Mouse (Mus musculus) midbrain, embryonic 10.5 days (tissue): ENCODE measurements at regions not wholly inside any gene's neighbourhood (a gene's known extent, or its start where the extent isn't known, plus 50 kb on each side); places are given as distances from the start of the nearest gene placed in this dataset.

Experiments
- DNase-seq: peaks from one replicate; pipeline ENCODE4 v3.0.0-alpha.2; 2017; ENCODE audit warnings: low spot score
- H3K27ac ChIP-seq: fragments of 300-500 bp; sonication (generic); replicated peaks from 2 replicates; pipeline ENCODE4 v1.5.1; 2016; ENCODE audit warnings: mild to moderate bottlenecking
- H3K27me3 ChIP-seq: fragments of 300-500 bp; sonication (generic); 2 replicates; pipeline ENCODE4 v1.6.1; 2016; ENCODE audit warnings: low read depth, mild to moderate bottlenecking; ENCODE audit not compliant: poor library complexity, severe bottlenecking
- H3K36me3 ChIP-seq: fragments of 300-500 bp; sonication (generic); 2 replicates; pipeline ENCODE4 v1.6.1; 2016; ENCODE audit warnings: mild to moderate bottlenecking, moderate library complexity
- H3K4me1 ChIP-seq: fragments of 300-500 bp; sonication (generic); 2 replicates; pipeline ENCODE4 v1.6.1; 2016
- H3K4me3 ChIP-seq: fragments of 300-500 bp; sonication (generic); 2 replicates; pipeline ENCODE4 v1.5.1; 2016; ENCODE audit warnings: mild to moderate bottlenecking, moderate library complexity
- H3K9me3 ChIP-seq: fragments of 300-500 bp; sonication (generic); replicated peaks from 2 replicates; pipeline ENCODE4 v1.6.1; 2016; ENCODE audit warnings: mild to moderate bottlenecking
- WGBS: fragments of 180-500 bp; shearing (Covaris S2); methylation state at CpG from one replicate; pipeline ENCODE4 v1.1.7; 2016; 5-methylcytosine and 5-hydroxymethylcytosine counted together

- WGBS, result 82% methylated on average over 9 of the region's 9 CpGs
- DNase-seq, result no peak
- peaks cover 7% of the 10 kb centered on the region; the same call in 1 of the 2 replicates for H3K27me3 ChIP-seq
- peaks cover 10% of the 10 kb centered on the region for H3K9me3 ChIP-seq
- H3K36me3 ChIP-seq, result no peaks in the 10 kb centered on the region
- H3K4me1 ChIP-seq, result peaks cover 36% of the 10 kb centered on the region
- H3K4me3 ChIP-seq, result no peak overlapping the region
- no peak overlapping the region; the same call in 1 of the 2 replicates for H3K27ac ChIP-seq
Observed at GRCm38 (mm10) chr1:90430480-90430879, 172.3 kb upstream of the Cops8 start.

GRCm38 (mm10) chr1:90431783-90432182 is 171.0 kb upstream of the Cops8 start:
- no peak for DNase-seq
- H3K4me1 ChIP-seq, result peaks cover 25% of the 10 kb centered on the region
- no peak overlapping the region for H3K27ac ChIP-seq
- H3K4me3 ChIP-seq, result no peak overlapping the region
- peaks cover 13% of the 10 kb centered on the region for H3K9me3 ChIP-seq
- no peaks in the 10 kb centered on the region for H3K36me3 ChIP-seq
- H3K27me3 ChIP-seq, result no peaks in the 10 kb centered on the region
- 66% methylated on average over 6 of the region's 6 CpGs for WGBS

GRCm38 (mm10) chr1:90433911-90434310 is 168.9 kb upstream of the Cops8 start:
- WGBS, result 75% methylated on average over 5 of the region's 5 CpGs
- Histone ChIP-seq H3K4me1 (peaks cover 24% of the 10 kb centered on the region), H3K4me3 (no peak overlapping the region), H3K36me3 (no peaks in the 10 kb centered on the region), H3K27me3 (no peaks in the 10 kb centered on the region), H3K9me3 (0 out of 2 replicates have a peak, but pooled peaks cover 4% of the 10 kb centered on the region), H3K27ac (no peak overlapping the region)
- no peak for DNase-seq

GRCm38 (mm10) chr1:90440638-90441037 is 162.1 kb upstream of the Cops8 start:
- Histone ChIP-seq H3K9me3 (0 out of 2 replicates have a peak, but pooled peaks cover 4% of the 10 kb centered on the region), H3K27ac (peak overlapping the region; percentile 42), H3K4me1 (peaks cover 58% of the 10 kb centered on the region), H3K27me3 (peaks cover 9% of the 10 kb centered on the region; the same call in 1 of the 2 replicates), H3K36me3 (no peaks in the 10 kb centered on the region), H3K4me3 (no peak overlapping the region)
- 14% methylated on average over 1 of the region's 1 CpGs for WGBS
- peak; percentile 33 for DNase-seq

GRCm38 (mm10) chr1:90441134-90441868 is 161.5 kb upstream of the Cops8 start:
- Histone ChIP-seq H3K36me3 (no peaks in the 10 kb centered on the region), H3K27me3 (peaks cover 9% of the 10 kb centered on the region; the same call in 1 of the 2 replicates), H3K9me3 (no peaks in the 10 kb centered on the region), H3K27ac (peak overlapping the region; percentile 42), H3K4me3 (no peak overlapping the region), H3K4me1 (peaks cover 58% of the 10 kb centered on the region)
- WGBS, result 37% methylated on average over 10 of the region's 10 CpGs
- peak; percentile 66 for DNase-seq

- peak overlapping the region; percentile 42 for H3K27ac ChIP-seq
- H3K4me3 ChIP-seq, result no peak overlapping the region
- peaks cover 9% of the 10 kb centered on the region; the same call in 1 of the 2 replicates for H3K27me3 ChIP-seq
- 72% methylated on average over 19 of the region's 19 CpGs for WGBS
- peaks cover 58% of the 10 kb centered on the region for H3K4me1 ChIP-seq
- DNase-seq, result no peak
- no peaks in the 10 kb centered on the region for H3K36me3 ChIP-seq
- H3K9me3 ChIP-seq, result no peaks in the 10 kb centered on the region
Observed at GRCm38 (mm10) chr1:90442250-90443240, 160.2 kb upstream of the Cops8 start.

- Histone ChIP-seq H3K4me1 (peaks cover 29% of the 10 kb centered on the region), H3K27ac (no peak overlapping the region), H3K9me3 (no peaks in the 10 kb centered on the region), H3K4me3 (no peak overlapping the region), H3K36me3 (no peaks in the 10 kb centered on the region), H3K27me3 (peaks cover 6% of the 10 kb centered on the region; the same call in 1 of the 2 replicates)
- WGBS, result 44% methylated on average over 7 of the region's 7 CpGs
- DNase-seq, result no peak
Observed at GRCm38 (mm10) chr1:90449571-90450226, 153.1 kb upstream of the Cops8 start.

- peak overlapping the region; percentile 59; the same call in 1 of the 2 replicates for H3K27ac ChIP-seq
- H3K27me3 ChIP-seq, result peaks cover 25% of the 10 kb centered on the region
- no peaks in the 10 kb centered on the region for H3K9me3 ChIP-seq
- H3K4me3 ChIP-seq, result no peak overlapping the region
- H3K36me3 ChIP-seq, result no peaks in the 10 kb centered on the region
- DNase-seq, result no peak
- peaks cover 45% of the 10 kb centered on the region for H3K4me1 ChIP-seq
- WGBS, result 84% methylated on average over 6 of the region's 6 CpGs
Observed at GRCm38 (mm10) chr1:90451942-90452557, 150.7 kb upstream of the Cops8 start.

GRCm38 (mm10) chr1:90454263-90454662 is 148.5 kb upstream of the Cops8 start:
- no peaks in the 10 kb centered on the region for H3K9me3 ChIP-seq
- H3K4me1 ChIP-seq, result peaks cover 67% of the 10 kb centered on the region
- no peaks in the 10 kb centered on the region for H3K36me3 ChIP-seq
- H3K27me3 ChIP-seq, result peaks cover 31% of the 10 kb centered on the region
- no peak for DNase-seq
- H3K4me3 ChIP-seq, result no peak overlapping the region
- WGBS, result 77% methylated on average over 7 of the region's 7 CpGs
- H3K27ac ChIP-seq, result peak overlapping the region; percentile 61

GRCm38 (mm10) chr1:90457396-90457795 is 145.4 kb upstream of the Cops8 start:
- no peaks in the 10 kb centered on the region for H3K36me3 ChIP-seq
- peaks cover 68% of the 10 kb centered on the region for H3K4me1 ChIP-seq
- WGBS, result 6% methylated on average over 9 of the region's 9 CpGs
- peaks cover 40% of the 10 kb centered on the region for H3K27me3 ChIP-seq
- peak overlapping the region; percentile 28 for H3K4me3 ChIP-seq
- no peaks in the 10 kb centered on the region for H3K9me3 ChIP-seq
- peak; percentile 77 for DNase-seq
- peak overlapping the region; percentile 87 for H3K27ac ChIP-seq

- WGBS, result 48% methylated on average over 8 of the region's 8 CpGs
- Histone ChIP-seq H3K4me3 (no peak overlapping the region), H3K4me1 (peaks cover 68% of the 10 kb centered on the region), H3K27ac (peak overlapping the region; percentile 78), H3K9me3 (no peaks in the 10 kb centered on the region), H3K27me3 (peaks cover 40% of the 10 kb centered on the region), H3K36me3 (no peaks in the 10 kb centered on the region)
- no peak for DNase-seq
Observed at GRCm38 (mm10) chr1:90458176-90458575, 144.6 kb upstream of the Cops8 start.

- H3K4me3 ChIP-seq, result no peak overlapping the region
- 93% methylated on average over 1 of the region's 1 CpGs for WGBS
- no peak for DNase-seq
- H3K27ac ChIP-seq, result no peak overlapping the region
- no peaks in the 10 kb centered on the region for H3K36me3 ChIP-seq
- peaks cover 15% of the 10 kb centered on the region; the same call in 1 of the 2 replicates for H3K27me3 ChIP-seq
- no peaks in the 10 kb centered on the region for H3K9me3 ChIP-seq
- peaks cover 40% of the 10 kb centered on the region for H3K4me1 ChIP-seq
Observed at GRCm38 (mm10) chr1:90461699-90462098, 141.1 kb upstream of the Cops8 start.
